Mouse (Mus musculus) forebrain, embryonic 11.5 days (tissue): Measurements from ENCODE around the gene Ildr2. TPM values are rescaled to one million over a fixed set of nuclear protein-coding genes. Genes with fewer than 3 reads are reported as not detected.

Experiments
- ATAC-seq: fragments of 200-750 bp; cut with Nextera tagmentation; replicated peaks from 2 replicates; pipeline ENCODE4 v1.8.0; 2017; ENCODE audit warnings: moderate TSS enrichment; ENCODE audit not compliant: low FRiP score
- DNase-seq: peaks from one replicate; pipeline ENCODE4 v3.0.0-alpha.2; 2017; ENCODE audit warnings: low spot score
- H3K27ac ChIP-seq: fragments of 300-500 bp; sonication (generic); 2 replicates; pipeline ENCODE4 v1.5.1; 2014; ENCODE audit warnings: low read depth, low read length
- H3K27me3 ChIP-seq: fragments of 300-500 bp; sonication (generic); 2 replicates; pipeline ENCODE4 v1.6.1; 2014; ENCODE audit warnings: mild to moderate bottlenecking, low read length, mixed read lengths; ENCODE audit not compliant: control insufficient read depth, insufficient read depth
- H3K36me3 ChIP-seq: fragments of 300-500 bp; sonication (generic); 2 replicates; pipeline ENCODE4 v1.6.1; 2014; ENCODE audit warnings: mild to moderate bottlenecking, low read length, moderate library complexity, mixed read lengths; ENCODE audit not compliant: control insufficient read depth, insufficient read depth
- H3K4me1 ChIP-seq: fragments of 300-500 bp; sonication (generic); replicated peaks from 2 replicates; pipeline ENCODE4 v1.6.1; 2014; ENCODE audit warnings: low read length, mixed read lengths; ENCODE audit not compliant: control insufficient read depth, insufficient read depth
- H3K4me2 ChIP-seq: fragments of 300-500 bp; sonication (generic); 2 replicates; pipeline ENCODE4 v1.6.1; 2014; ENCODE audit warnings: low read depth, mild to moderate bottlenecking, low read length, moderate library complexity, mixed read lengths; ENCODE audit not compliant: severe bottlenecking
- H3K4me3 ChIP-seq: fragments of 300-500 bp; sonication (generic); 2 replicates; pipeline ENCODE4 v1.5.1; 2014; ENCODE audit warnings: low read depth, low read length
- H3K9ac ChIP-seq: fragments of 300-500 bp; sonication (generic); 2 replicates; pipeline ENCODE4 v1.6.1; 2014; ENCODE audit warnings: low read length
- H3K9me3 ChIP-seq: fragments of 300-500 bp; sonication (generic); 2 replicates; pipeline ENCODE4 v1.6.1; 2016; ENCODE audit warnings: low read length, mixed read lengths; ENCODE audit not compliant: control insufficient read depth
- WGBS: fragments of 180-500 bp; shearing (Covaris S2); extraction: QIAGEN DNeasy Blood & Tissue Kit; methylation state at CpG from one replicate; pipeline ENCODE4 v1.1.7; 2014; 5-methylcytosine and 5-hydroxymethylcytosine counted together
- polyA plus RNA-seq: library from polyadenylated mRNA; unstranded; fragments of >200 nt; fragmentation: Nextera tagmentation; extraction: Ambion mirVana; gene quantifications from 2 replicates; pipeline ENCODE4 v1.2.1, GENCODE M21; 2014

Ildr2 gene
- polyA plus RNA-seq, 1 experiment from 2014 or later = 10.9 TPM

DNA sequence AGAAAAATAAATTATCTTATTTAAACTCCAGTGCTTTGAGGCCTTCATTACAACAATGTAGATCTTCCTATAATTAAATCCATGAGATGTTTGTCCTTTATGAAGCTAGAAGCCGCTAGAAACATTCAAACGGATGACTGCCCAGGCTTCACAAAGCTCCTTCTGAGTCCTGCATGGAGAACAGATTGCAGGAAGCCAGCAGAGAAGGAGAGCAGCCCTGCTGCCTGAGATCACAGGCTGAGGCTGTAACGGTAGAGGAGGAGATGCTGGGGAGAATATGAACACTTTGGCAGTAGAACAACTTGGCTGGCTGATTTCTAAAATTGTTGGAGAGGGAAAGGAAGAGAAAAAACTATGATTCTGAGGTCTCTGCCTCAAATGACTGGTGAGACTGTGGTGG is 76.8 kb downstream of the Ildr2 start:
- no peaks in the 10 kb centered on the region for H3K4me1 ChIP-seq
- WGBS = 70% methylated on average over 3 of the region's 3 CpGs
- no peak overlapping the region for H3K27ac ChIP-seq
- H3K36me3 ChIP-seq = no peaks in the 10 kb centered on the region
- H3K27me3 ChIP-seq = no peaks in the 10 kb centered on the region
- DNase-seq (no peak), ATAC-seq (no peak)
- H3K9ac ChIP-seq = no peak overlapping the region
- H3K4me2 ChIP-seq = no peak overlapping the region
- no peak overlapping the region for H3K4me3 ChIP-seq
- no peaks in the 10 kb centered on the region for H3K9me3 ChIP-seq

- H3K27ac ChIP-seq = no peak overlapping the region
- DNase-seq (no peak), ATAC-seq (no peak)
- H3K9me3 ChIP-seq = no peaks in the 10 kb centered on the region
- no peaks in the 10 kb centered on the region for H3K27me3 ChIP-seq
- H3K4me2 ChIP-seq = no peak overlapping the region
- no peak overlapping the region for H3K4me3 ChIP-seq
- no peaks in the 10 kb centered on the region for H3K36me3 ChIP-seq
- H3K4me1 ChIP-seq = no peaks in the 10 kb centered on the region
- no peak overlapping the region for H3K9ac ChIP-seq
- 92% methylated on average over 6 of the region's 6 CpGs for WGBS
These were observed 85.2 kb downstream of the Ildr2 start for GRCm38 (mm10) chr1:166339110-166339509.

DNA sequence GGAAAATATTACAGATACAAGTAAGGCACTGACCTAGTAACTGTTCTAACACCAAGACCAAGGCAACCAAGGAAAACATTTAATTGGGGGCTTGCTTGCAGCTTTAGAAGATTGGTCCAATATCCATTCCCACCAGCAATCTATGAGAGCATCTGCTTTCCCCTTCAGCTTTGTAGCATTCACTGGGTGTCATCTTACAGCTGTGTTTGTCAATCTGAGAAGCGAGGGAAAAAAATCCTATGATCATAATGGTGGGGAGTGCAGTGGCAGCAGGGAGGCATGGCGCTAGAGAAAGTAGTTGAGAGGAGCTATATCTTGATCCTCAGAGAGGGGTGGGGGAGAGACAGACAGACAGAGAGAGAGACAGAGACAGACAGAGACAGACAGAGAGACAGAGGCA is 88.1 kb downstream of the Ildr2 start:
- no peaks in the 10 kb centered on the region for H3K4me1 ChIP-seq
- no peak for DNase-seq
- H3K27ac ChIP-seq = no peak overlapping the region
- no peaks in the 10 kb centered on the region for H3K27me3 ChIP-seq
- H3K9ac ChIP-seq = no peak overlapping the region
- H3K4me3 ChIP-seq = no peak overlapping the region
- 77% methylated on average over 2 of the region's 2 CpGs for WGBS
- no peak overlapping the region for H3K4me2 ChIP-seq
- no peak for ATAC-seq
- H3K9me3 ChIP-seq = no peaks in the 10 kb centered on the region
- no peaks in the 10 kb centered on the region for H3K36me3 ChIP-seq

DNA sequence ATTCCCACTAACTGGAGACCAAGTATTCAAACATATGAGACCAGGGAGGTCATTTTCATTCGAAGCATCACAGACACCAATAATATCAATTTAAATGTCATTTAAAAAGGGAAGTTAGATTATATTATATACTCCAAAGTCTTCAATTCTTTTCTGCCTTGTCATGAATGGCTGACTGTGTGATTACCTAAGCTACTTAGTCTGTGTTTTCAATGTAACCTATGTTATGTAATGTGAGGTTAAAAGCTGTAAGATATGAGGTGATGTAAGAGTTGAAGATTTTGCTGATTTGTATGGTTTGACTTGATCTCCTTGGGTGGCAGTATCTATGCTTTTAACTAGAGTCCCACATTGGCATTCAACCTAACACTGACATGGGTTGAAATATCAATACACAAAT is 88.6 kb downstream of the Ildr2 start:
- H3K36me3 ChIP-seq = no peaks in the 10 kb centered on the region
- no peaks in the 10 kb centered on the region for H3K9me3 ChIP-seq
- no peak overlapping the region for H3K9ac ChIP-seq
- no peak overlapping the region for H3K27ac ChIP-seq
- DNase-seq = no peak
- no peak overlapping the region for H3K4me3 ChIP-seq
- 86% methylated on average over 1 of the region's 1 CpGs for WGBS
- no peak overlapping the region for H3K4me2 ChIP-seq
- H3K4me1 ChIP-seq = no peaks in the 10 kb centered on the region
- ATAC-seq = no peak
- no peaks in the 10 kb centered on the region for H3K27me3 ChIP-seq

GRCm38 (mm10) chr1:166343586-166343985 is 89.6 kb downstream of the Ildr2 start:
- ATAC-seq = no peak
- 64% methylated on average over 5 of the region's 5 CpGs for WGBS

GRCm38 (mm10) chr1:166344300-166345077 is 90.5 kb downstream of the Ildr2 start:
- H3K9me3 ChIP-seq = no peaks in the 10 kb centered on the region
- no peaks in the 10 kb centered on the region for H3K4me1 ChIP-seq
- H3K36me3 ChIP-seq = no peaks in the 10 kb centered on the region
- ATAC-seq (peak; percentile 53; the same call in 1 of the 2 replicates), DNase-seq (peak; percentile 68)
- H3K27me3 ChIP-seq = no peaks in the 10 kb centered on the region
- no peak overlapping the region for H3K9ac ChIP-seq
- no peak overlapping the region for H3K4me3 ChIP-seq
- H3K27ac ChIP-seq = no peak overlapping the region
- 54% methylated on average over 8 of the region's 8 CpGs for WGBS
- no peak overlapping the region for H3K4me2 ChIP-seq

More at GRCm38 (mm10) chr1:166343586-166343985, 89.6 kb downstream of the Ildr2 start:
- Histone ChIP-seq H3K4me3 (no peak overlapping the region), H3K9me3 (no peaks in the 10 kb centered on the region), H3K4me2 (no peak overlapping the region), H3K9ac (no peak overlapping the region), H3K27me3 (no peaks in the 10 kb centered on the region), H3K27ac (no peak overlapping the region), H3K36me3 (no peaks in the 10 kb centered on the region), H3K4me1 (no peaks in the 10 kb centered on the region)
- no peak for DNase-seq

- ATAC-seq (no peak), DNase-seq (no peak)
- no peak overlapping the region for H3K4me2 ChIP-seq
- H3K9me3 ChIP-seq = no peaks in the 10 kb centered on the region
- no peaks in the 10 kb centered on the region for H3K4me1 ChIP-seq
- WGBS = 93% methylated on average over 6 of the region's 6 CpGs
- H3K36me3 ChIP-seq = no peaks in the 10 kb centered on the region
- H3K27ac ChIP-seq = no peak overlapping the region
- no peaks in the 10 kb centered on the region for H3K27me3 ChIP-seq
- no peak overlapping the region for H3K4me3 ChIP-seq
- no peak overlapping the region for H3K9ac ChIP-seq
These were observed 91.7 kb downstream of the Ildr2 start for GRCm38 (mm10) chr1:166345602-166346001.

DNA sequence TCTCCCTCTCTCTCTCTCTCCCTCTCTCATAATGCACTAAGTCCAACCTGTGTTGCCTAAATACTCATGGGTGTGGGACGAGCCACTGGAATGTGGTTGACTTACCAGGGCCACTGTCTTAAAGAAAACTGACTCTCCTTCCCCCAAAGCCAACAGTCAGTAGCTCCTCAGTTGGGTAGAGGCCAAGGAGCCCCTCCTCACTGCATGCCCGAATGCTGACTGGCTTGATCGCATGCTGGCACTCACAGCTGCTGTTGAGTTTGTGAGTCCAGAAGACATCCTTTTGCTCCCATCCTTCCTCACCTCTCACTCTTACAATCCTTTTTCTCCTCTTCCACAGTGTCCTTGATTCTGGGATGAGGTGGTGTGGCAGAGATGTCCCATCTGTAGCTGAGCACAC is 93.0 kb downstream of the Ildr2 start:
- no peak overlapping the region for H3K27ac ChIP-seq
- ATAC-seq (no peak), DNase-seq (no peak)
- no peak overlapping the region for H3K9ac ChIP-seq
- 85% methylated on average over 3 of the region's 3 CpGs for WGBS
- H3K36me3 ChIP-seq = no peaks in the 10 kb centered on the region
- no peak overlapping the region for H3K4me2 ChIP-seq
- no peak overlapping the region for H3K4me3 ChIP-seq
- H3K9me3 ChIP-seq = no peaks in the 10 kb centered on the region
- no peaks in the 10 kb centered on the region for H3K4me1 ChIP-seq
- no peaks in the 10 kb centered on the region for H3K27me3 ChIP-seq

- ATAC-seq = no peak
These were observed 95.4 kb downstream of the Ildr2 start for GRCm38 (mm10) chr1:166349341-166349740.

More at GRCm38 (mm10) chr1:166349341-166349740, 95.4 kb downstream of the Ildr2 start:
- Histone ChIP-seq H3K4me3 (no peak overlapping the region), H3K27ac (no peak overlapping the region), H3K9ac (no peak overlapping the region), H3K27me3 (no peaks in the 10 kb centered on the region), H3K4me2 (no peak overlapping the region), H3K9me3 (no peaks in the 10 kb centered on the region), H3K4me1 (no peaks in the 10 kb centered on the region), H3K36me3 (no peaks in the 10 kb centered on the region)
- no peak for DNase-seq
- WGBS = 85% methylated on average over 3 of the region's 3 CpGs
